Mouse (Mus musculus) liver, embryonic 14.5 days (tissue): ENCODE data around the gene Tmem220.

Experiments used
- CTCF ChIP-seq: IDR thresholded peaks from 2 replicates; pipeline ENCODE4 v1.5.1; 2016; ENCODE audit warnings: antibody characterized with exemption, low read depth, control low read depth
- EP300 ChIP-seq: IDR thresholded peaks from 2 replicates; pipeline ENCODE4 v1.6.1; 2016; ENCODE audit warnings: antibody characterized with exemption, low read depth

DNA sequence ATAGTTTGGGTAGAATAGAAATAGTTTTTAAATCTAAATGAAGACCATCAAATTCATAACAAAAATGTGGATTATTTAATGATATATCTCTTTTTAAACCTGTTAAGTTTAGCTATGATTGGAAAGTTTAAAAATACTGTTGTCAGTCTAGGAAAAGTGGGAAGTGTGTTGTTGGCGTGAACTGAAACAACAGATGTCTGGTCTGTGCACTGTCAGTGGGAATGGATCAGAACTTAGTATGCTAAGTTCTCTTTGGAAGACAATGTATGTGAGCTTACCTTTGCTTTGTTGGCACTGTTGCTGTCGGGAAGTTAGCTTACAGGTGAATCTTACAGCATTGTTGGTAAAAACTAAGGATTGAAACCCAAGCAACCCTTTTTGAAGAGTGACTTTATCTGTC lies 36.4 kb downstream of the Tmem220 start:
- TF ChIP-seq CTCF (no peak), EP300 (no peak)
